Mouse (Mus musculus) E14TG2a.4 (cell line): ENCODE measurements around the gene Gm49425.

ENCODE experiments used
- CTCF ChIP-seq: conservative IDR thresholded peaks from 2 replicates; pipeline ENCODE4 v1.5.1; 2014; ENCODE audit warnings: low read length
- NANOG ChIP-seq: IDR thresholded peaks from 2 replicates; pipeline ENCODE4 v1.6.1; 2014; ENCODE audit warnings: borderline replicate concordance, low read length, mixed read lengths
- POU5F1 ChIP-seq: IDR thresholded peaks from 2 replicates; pipeline ENCODE4 v1.6.1; 2014; ENCODE audit warnings: low read length, borderline replicate concordance

DNA sequence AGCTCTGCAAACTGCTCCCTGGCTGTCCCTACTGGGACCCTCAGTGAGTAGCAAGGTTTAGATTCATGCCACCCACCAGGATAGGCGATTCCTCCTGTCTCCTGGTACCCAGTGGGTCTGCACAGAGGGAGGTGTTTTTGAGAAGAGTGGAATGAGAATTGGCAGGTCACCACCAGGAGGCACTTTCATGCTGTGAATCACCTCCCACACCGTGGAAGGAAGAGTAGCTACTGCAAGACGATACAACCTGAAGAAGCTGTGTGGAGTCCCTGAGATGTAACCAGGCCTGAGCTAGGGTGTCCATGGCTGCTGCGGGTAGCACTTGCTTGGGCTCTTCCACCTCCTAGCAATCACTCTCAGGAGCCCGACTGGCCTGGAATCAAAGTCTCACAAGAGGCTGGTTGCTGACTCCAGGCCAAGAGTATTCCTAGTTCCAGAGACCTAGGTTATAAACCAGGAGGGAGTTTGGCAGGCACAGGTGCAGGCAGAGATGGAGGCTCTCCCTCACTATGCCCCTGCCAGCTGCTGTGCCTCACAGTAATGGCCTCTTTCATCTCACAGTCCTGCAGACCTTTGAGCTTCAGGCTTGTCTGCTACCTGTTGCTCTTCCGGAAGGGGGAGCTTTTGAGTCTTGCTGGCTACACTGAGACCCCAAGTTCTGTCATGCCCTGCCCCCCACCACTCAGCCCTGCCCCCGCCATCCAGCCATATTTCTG lies 21.0 kb upstream of the Gm49425 start:
- TF ChIP-seq CTCF = no peak
- TF ChIP-seq NANOG = no peak
- TF ChIP-seq POU5F1 = no peak
